Mouse (Mus musculus): ENCODE measurements at regions not wholly inside any gene's neighbourhood (a gene's known extent, or its start where the extent isn't known, plus 50 kb on each side); places are given as distances from the start of the nearest gene placed in this dataset.
"Not testable (repeated sequence)": the region's sequence is repeated elsewhere in the genome, so short reads cannot be mapped to it uniquely, and the experiment has no call there.

- no peak overlapping the region for H3K4me3 ChIP-seq
- no peak for TF ChIP-seq CTCF (conservative IDR thresholded peaks at IDR 0.05)
- H3K27ac ChIP-seq: no peak overlapping the region
- no peak for DNase-seq (ENCODE audit: low spot score in 2 of 2)
Measured at GRCm38 (mm10) chr11:26755576-26755975, 161.8 kb upstream of the Vrk2 start.

- no peak for TF ChIP-seq CTCF (conservative IDR thresholded peaks at IDR 0.05)
- no peak overlapping the region for H3K27ac ChIP-seq
- no peak overlapping the region for H3K4me3 ChIP-seq
- DNase-seq (ENCODE audit: low spot score in 2 of 2): no peak
Measured at GRCm38 (mm10) chr11:26753616-26754015, 159.8 kb upstream of the Vrk2 start.

GRCm38 (mm10) chr11:26742235-26742634, 148.4 kb upstream of the Vrk2 start:
- H3K4me3 ChIP-seq: no peak overlapping the region
- no peak for DNase-seq (ENCODE audit: low spot score in 2 of 2)
- H3K27ac ChIP-seq: no peak overlapping the region
- no peak for TF ChIP-seq CTCF (conservative IDR thresholded peaks at IDR 0.05)

GRCm38 (mm10) chr11:26739732-26740131, 145.9 kb upstream of the Vrk2 start:
- Histone ChIP-seq H3K4me3 (no peak overlapping the region), H3K27ac (no peak overlapping the region)
- TF ChIP-seq CTCF (conservative IDR thresholded peaks at IDR 0.05): no peak
- no peak for DNase-seq (ENCODE audit: low spot score in 2 of 2)

- TF ChIP-seq CTCF (conservative IDR thresholded peaks at IDR 0.05): no peak
- DNase-seq (ENCODE audit: low spot score in 2 of 2): no peak
- Histone ChIP-seq H3K27ac (no peak overlapping the region), H3K4me3 (no peak overlapping the region)
Measured at GRCm38 (mm10) chr11:26726969-26727368, 133.2 kb upstream of the Vrk2 start.

- no peak for TF ChIP-seq CTCF (conservative IDR thresholded peaks at IDR 0.05)
- Histone ChIP-seq H3K27ac (no peak overlapping the region), H3K4me3 (no peak overlapping the region)
- no peak for DNase-seq (ENCODE audit: low spot score in 2 of 2)
Measured at GRCm38 (mm10) chr11:26724963-26725721, 131.3 kb upstream of the Vrk2 start.

GRCm38 (mm10) chr11:26722292-26722691, 128.5 kb upstream of the Vrk2 start:
- Histone ChIP-seq H3K27ac (no peak overlapping the region), H3K4me3 (no peak overlapping the region)
- DNase-seq (ENCODE audit: low spot score in 2 of 2): no peak
- TF ChIP-seq CTCF (conservative IDR thresholded peaks at IDR 0.05): no peak

- Histone ChIP-seq H3K27ac (no peak overlapping the region), H3K4me3 (no peak overlapping the region)
- TF ChIP-seq CTCF (conservative IDR thresholded peaks at IDR 0.05): no peak
- DNase-seq (ENCODE audit: low spot score in 2 of 2): no peak
Measured at GRCm38 (mm10) chr11:26721173-26721572, 127.4 kb upstream of the Vrk2 start.

GRCm38 (mm10) chr11:26711237-26711636, 117.4 kb upstream of the Vrk2 start:
- H3K27ac ChIP-seq; DNase-seq (ENCODE audit: low spot score in 2 of 2); H3K4me3 ChIP-seq: not testable (repeated sequence)

GRCm38 (mm10) chr11:26708636-26709035, 114.8 kb upstream of the Vrk2 start:
- no peak for TF ChIP-seq CTCF (conservative IDR thresholded peaks at IDR 0.05)
- Histone ChIP-seq H3K27ac (no peak overlapping the region), H3K4me3 (no peak overlapping the region)
- DNase-seq (ENCODE audit: low spot score in 2 of 2): no peak

- TF ChIP-seq CTCF (conservative IDR thresholded peaks at IDR 0.05): no peak
- Histone ChIP-seq H3K27ac (no peak overlapping the region), H3K4me3 (no peak overlapping the region)
- no peak for DNase-seq (ENCODE audit: low spot score in 2 of 2)
Measured at GRCm38 (mm10) chr11:26683850-26684249, 90.1 kb upstream of the Vrk2 start.

GRCm38 (mm10) chr11:26667251-26667650, 73.5 kb upstream of the Vrk2 start:
- Histone ChIP-seq H3K4me3 (no peak overlapping the region), H3K27ac (no peak overlapping the region)
- DNase-seq (ENCODE audit: low spot score in 2 of 2): no peak
- TF ChIP-seq CTCF (conservative IDR thresholded peaks at IDR 0.05): no peak

- H3K27ac ChIP-seq: no peak overlapping the region
- TF ChIP-seq CTCF (conservative IDR thresholded peaks at IDR 0.05): no peak
- DNase-seq (ENCODE audit: low spot score in 2 of 2): no peak
- H3K4me3 ChIP-seq: no peak overlapping the region
Measured at GRCm38 (mm10) chr11:26660878-26661277, 67.1 kb upstream of the Vrk2 start.

GRCm38 (mm10) chr11:26649165-26649564, 55.4 kb upstream of the Vrk2 start:
- H3K27ac ChIP-seq; DNase-seq (ENCODE audit: low spot score in 2 of 2); H3K4me3 ChIP-seq: not testable (repeated sequence)
